Mouse (Mus musculus) 3T3-L1 (cell line): ENCODE data around the gene Rundc3a.

Experiments
- DNase-seq: peaks from one replicate; pipeline ENCODE4 v3.0.0-alpha.2; 2015; ENCODE audit warnings: low read depth, low spot score

Gene Rundc3a

DNA sequence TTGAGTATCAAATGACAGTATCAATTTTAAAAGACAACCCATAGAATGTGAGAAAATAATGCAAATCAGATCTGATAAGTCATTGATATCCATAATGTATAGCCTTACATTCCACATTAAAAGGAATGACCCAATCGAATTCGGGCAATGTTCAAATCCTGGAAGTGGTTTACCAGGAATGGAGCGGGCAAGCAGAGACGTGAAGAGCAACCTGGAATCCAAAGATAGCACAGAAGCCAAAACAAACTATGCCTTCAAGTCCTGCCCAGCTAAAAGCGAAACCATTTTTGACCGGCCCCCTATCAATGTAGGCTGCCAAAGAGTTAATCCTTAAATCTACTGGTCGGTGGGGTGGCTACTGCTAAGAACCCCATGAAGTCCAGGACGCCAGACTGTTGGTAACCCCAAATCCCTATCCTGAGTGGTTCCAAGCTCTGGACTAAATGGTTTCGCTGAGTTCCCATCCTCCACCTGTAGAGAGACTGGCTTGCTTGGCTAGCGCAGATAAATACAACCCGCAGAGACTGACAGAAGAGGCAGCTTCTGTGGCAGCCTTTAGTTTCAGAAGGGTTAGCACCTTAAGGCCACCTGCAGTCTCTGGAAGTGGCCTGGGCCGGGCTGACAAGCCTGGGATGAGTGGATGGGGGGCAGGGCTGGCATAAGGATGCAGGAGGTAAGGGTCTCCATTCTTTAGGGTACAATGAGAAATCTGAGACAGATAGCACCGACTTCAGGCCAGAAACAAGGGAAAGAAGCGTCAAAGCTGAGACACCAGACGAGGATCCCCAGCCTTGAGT lies 564 bp upstream of the Rundc3a start:
- no peak for DNase-seq

DNA sequence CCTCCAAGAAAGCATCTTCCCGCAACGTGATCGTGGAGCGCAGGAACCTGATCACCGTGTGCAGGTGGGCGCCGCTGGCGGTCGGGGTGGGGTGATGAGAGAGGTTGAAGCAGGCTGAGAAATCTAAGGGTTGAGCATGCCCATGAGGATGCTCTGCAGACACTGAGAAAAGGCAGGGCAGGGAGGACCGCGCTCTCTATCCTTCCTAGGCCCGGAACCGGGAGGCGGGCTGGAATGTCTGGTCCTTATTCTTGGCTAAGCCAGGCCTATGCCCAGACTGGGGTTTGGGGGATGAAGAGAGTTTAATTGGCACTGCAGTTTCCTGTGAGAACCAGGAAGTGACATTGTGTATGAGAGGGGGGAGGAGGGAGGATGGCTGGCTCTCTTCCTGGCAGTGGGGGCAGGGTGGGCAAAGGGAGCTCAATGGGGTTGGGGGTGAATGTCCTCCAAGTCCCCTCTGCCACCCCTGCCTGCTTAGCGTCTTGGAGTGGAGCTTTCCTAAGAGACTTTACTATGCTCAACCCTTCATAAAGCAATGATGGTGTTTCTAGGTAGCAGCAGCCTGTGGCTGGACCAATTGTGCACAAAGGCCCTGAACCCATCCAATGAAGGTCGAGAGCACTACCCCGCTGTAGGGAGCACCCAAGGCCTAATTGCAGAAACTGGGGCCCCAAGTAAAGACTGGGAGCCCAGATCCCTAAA lies 667 bp downstream of the Rundc3a start:
- DNase-seq: no peak

DNA sequence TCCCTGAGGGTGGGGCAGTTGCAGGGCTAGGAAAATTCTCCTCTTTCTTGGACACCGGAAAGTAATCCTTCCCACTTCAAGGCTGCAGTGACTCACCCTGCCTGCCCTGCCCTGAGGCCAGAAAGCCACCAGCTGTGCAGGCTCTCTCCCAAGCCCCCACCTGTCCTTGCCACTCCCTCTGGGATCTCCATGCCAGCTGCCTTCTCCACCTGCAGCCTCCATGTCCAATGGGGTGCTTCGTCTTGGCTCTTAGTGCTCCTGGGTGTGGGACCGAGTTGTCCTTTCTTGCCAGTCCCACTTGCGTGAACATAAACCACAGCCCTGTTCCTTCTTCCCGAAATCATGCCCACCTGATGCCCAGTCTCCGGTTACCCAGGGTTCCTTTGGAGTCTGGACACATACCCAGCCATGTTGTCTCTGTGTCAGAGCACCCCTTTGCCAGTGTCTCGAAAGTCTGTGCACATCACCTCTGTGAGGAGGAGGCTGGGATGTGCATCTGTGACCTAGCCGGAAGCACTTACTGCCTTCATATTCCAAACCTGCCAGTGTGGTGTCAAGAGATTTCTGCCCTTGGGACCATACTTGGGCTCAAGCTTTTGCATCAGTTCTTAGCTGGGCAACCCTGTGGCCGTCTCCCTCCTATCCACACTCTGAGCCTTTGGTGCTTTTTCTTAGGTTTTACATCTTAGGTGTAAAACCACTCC lies 1.4 kb downstream of the Rundc3a start:
- DNase-seq: peak; percentile 79

DNA sequence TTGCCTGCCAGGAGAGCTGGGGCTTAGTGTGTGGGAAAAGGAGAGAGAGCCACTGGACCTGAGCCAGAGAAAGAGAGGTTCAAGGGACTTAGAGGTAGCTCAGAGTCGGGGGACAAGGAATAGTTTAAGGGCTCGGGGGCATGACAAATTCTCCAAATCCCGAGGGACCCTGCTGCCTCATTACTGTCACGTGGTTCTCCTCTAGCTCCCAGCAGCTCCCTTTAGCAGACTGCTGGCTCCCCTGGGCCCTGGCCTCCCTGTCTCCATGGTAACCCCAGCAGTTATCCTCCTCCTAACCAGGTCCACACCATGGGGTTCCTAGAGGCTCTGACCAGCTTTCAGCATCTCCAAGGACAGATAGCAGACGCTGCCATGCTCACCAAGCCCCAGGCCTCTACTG lies 2.0 kb downstream of the Rundc3a start:
- DNase-seq: no peak

DNA sequence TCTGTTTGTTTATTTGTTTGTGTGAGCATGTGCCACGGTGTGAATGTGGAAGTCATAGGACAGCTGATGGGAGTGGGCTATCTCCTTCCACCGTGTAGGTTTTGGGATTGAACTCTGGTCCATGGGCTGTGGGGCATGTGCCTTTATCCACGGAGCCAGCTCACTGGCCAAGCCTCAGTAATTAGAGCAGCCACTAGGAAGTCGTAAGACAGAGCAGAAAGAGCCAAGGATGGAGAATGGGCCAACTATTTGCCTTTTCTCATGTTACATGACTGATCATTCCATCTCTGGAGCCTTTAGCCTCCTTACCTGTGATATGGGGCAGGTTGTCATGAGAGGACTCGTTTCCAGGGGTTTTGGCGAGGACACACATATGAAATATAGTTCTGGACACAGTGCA lies 3.1 kb downstream of the Rundc3a start:
- DNase-seq: no peak

DNA sequence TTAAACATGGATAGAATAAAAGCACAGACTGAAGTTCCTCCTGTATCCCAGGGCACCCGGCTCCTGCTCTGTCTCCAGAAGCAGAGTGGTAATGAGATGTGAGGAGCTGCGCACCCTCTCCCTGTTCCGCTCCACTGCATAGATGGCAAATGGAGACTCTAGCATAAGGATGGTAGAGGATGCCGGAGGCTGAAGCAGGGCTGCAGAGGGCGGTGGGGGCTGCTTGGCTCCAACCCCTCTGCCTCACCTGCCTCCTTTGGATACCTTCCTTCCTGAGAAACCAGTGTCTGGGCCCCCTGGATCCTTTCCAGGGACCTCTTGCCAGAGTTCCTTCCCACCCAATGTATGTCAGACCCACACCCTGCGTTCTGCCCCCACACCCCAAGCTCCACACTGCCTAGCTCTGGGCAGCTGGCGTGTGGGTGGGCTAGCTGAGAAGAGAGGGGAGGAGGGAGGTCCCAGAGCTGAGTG lies 3.5 kb downstream of the Rundc3a start:
- no peak for DNase-seq

DNA sequence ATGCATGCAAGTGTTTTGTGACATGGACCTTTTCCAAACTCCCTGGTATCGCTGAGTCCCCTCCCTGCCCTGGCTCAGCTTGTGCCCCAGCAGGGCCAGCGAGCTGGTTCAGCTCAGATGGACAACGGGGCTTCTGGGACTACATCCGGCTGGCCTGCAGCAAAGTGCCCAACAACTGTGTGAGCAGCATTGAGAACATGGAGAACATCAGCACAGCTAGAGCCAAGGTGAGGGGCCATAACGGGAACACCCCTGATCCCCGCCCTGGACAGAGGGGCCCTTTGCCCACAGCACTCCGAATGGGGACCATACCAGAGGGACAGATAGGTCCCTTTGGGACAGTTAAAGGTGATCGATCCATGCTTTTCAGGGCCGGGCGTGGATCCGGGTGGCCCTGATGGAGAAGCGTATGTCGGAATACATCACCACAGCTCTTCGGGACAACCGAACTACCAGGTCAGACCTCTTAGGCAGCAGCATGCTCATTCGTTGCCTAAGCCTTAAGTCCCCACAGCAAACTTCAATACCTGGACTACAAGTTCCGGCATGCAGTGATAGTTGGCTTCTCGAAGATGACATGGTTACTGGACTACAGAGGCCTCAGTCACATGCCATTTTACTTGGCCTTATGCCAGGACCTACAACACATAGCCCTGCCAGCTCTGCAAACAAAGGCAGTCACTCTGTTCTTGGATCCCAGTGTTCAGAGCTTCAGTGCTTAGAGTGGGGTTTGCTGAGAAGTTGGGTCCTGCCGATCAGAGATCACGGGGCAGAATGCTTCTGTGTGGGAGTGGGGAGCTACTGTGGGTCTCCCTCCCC lies 5.0 kb downstream of the Rundc3a start:
- DNase-seq: no peak

DNA sequence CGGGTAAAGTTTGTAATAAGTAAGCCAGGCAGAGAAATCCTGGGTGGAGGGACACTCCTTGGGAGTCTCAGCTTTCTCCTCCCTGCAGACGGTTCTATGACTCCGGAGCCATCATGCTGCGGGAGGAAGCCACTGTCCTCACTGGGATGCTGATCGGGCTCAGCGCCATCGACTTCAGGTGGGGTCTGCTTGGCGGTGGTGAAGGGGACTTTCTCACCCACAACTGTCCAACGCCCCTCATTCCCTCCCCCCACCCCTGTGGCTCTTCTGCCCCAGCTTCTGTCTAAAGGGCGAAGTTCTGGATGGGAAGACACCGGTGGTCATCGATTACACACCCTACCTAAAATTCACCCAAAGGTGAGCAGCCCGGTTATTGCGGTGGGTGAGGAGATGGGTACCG lies 5.9 kb downstream of the Rundc3a start:
- DNase-seq: no peak

DNA sequence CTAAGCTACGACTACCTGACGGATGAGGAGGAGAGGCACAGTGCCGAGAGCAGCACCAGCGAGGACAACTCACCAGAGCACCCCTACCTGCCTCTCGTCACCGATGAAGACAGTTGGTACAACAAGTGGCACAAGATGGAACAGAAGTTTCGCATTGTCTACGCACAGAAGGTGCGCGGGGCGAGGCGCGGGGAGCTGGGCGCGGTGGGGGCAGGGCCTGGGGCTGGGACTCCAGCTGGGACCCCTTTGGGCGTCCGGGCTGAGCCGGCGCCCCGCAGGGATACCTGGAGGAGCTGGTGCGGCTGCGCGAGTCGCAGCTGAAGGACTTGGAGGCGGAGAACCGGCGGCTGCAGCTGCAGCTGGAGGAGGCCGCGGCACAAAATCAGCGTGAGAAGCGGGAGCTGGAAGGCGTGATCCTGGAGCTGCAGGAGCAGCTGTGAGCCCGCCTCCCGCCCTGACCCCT lies 6.4 kb downstream of the Rundc3a start:
- DNase-seq: no peak

DNA sequence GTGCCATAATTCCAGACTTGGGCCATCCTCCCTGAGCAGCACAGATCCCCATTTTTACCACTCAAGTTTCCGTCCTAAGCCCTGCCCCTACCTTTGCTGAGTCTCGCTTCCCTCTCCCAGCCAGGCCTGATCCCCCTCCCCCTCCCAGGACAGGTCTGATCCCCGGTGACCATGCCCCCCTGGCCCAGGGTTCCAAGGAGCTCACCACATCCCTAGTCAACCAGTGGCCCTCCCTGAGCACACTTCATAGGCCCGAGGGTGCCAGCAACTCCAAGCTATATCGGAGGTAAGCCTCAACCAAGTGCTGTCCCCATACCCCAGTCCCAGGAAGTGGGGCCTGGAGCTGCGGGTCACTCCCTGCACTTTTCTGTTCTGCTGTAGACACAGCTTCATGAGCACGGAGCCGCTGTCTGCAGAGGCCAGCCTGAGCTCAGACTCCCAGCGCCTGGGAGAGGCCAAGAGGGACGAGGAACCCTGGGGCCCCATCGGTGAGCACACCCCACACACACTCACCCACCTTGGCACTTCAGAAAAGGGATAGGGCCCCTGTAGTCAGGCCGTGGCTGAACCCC lies 7.4 kb downstream of the Rundc3a start:
- no peak for DNase-seq

DNA sequence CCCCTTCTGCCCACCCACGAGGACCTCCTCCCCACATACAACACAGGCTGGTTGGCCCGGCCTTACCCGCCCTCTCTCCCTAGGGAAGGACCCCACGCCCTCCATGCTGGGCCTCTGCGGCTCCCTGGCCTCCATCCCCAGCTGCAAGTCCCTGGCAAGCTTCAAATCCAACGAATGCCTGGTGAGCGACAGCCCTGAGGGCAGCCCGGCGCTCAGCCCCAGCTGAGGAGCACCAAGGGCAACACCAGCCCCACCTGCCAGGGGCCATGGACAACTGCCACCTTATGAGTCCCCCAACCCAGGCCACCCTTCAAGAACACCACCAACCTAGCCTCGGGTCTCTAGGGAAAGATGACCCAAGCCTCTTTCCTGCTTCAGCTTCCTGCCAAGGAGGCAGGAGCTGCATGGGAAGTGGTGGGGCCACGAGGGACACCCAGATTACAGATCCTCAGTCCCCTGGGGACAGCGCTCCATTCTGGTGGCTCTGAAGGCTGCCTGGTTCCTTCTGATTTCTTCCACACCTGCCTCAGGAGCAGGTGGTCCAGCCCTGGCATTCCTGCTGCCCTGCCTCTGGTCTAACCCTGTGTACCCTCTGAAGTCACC lies 8.8 kb downstream of the Rundc3a start:
- DNase-seq: no peak

DNA sequence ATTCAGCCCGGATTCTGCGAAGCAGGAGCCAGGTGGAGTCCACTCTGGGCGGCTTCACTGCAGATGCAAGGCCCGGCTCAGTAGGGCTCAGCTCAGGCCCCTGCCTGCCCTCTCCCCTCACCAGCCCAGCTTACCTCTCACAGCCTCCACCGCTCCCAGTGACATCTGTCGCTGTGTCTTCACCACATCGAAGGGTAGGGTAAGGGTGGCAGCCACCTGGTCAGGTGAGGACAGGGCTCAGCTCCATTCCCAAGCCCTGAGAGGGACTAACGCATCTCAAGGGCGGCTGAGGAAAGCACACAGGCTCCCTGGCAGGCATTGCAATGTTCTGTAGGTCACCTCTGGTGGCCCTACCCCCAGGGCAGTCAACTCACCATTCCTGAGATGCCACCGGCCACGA lies 10.5 kb downstream of the Rundc3a start:
- no peak for DNase-seq

DNA sequence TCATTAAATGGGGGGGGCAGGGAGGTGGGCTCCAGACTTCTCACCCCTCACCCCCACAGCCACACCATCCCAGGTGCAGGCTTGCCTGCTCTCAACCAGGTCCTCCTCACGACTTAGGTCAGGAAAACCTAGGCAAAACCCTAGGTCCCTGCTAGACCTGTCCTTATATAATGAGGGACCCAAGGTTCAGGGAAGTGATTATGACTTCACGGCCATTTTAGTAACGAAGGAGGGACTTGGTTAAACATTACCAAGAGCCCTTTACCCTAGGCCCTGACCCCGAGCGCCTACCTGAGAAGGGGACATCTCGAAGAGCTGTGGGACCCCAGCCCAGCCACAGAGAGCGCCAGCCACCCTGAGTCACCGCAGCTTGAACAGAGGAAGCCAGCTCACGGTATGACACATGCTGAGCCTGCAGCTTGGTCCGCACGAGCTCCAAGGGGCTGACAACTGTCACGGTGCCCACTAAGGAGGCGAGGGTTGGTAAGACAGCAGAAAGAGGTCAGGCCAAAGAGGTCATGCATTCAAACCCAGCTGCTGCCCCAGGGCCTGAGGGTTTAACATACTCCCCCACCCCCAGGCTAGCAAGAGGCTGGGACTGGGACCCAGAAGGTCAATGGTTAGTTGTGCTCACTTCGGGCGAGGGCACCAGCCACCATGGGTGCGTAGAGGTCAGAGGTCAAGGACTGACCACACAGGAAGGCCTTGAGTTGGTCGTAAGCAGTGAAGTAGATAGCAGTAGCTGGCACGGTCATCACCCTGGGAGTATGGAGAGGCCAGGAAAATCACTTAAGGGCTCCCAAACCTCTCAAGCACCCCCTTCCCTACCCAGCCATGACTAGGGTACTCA lies 11.2 kb downstream of the Rundc3a start:
- DNase-seq: no peak

DNA sequence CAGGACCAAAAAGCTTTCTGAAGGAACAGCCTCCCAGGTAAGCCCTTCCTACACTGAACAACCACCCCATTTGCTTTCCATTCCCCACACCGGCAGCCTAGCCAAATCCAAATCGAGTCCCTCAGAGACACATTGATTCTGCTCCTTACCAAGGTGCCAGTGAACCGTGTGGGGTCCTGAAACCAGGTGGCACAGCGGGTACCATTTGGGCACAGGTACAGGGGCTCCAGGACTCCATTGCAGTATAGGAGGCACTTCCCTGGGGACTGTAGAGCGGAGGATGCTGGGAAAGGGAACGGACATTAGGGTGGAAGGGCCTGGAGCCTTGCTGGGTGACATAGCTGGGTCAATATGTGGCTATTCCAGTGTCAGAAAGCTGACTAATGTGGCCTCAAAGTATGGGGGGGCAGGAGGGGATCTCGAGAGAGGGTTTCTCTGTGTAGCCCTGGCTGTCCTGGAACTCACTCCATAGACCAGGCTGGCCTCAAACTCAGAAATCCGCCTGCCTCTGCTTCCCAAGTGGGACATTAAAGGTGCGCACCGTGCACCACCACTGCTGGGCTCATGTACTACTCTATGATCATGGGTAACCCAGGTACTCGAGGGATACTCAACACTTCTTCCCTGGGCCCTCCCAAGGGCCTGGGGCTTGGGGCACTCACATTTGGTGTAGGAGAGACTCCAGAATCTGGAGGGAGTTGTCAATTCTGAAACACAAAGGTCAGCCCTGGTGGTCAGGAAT lies 12.5 kb downstream of the Rundc3a start:
- DNase-seq: no peak

DNA sequence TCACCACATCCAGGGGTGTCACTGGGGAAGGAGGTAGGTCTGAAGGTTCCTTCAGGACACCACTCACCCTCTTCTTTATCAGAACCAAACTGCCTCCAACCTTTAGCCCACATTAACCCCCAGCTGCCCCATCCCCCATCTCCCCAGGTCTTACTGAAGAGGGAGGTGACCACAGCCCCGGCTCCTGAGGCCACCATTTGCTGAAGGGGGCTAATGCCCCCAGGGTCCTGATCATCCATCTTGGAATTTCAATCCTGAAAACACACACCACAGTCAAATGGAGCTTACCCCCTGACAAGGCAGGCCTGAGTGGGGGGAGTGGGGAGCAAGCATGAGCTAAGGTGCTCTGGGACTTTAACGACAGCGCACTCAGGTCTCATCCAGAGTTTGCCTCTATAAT lies 13.2 kb downstream of the Rundc3a start:
- no peak for DNase-seq

DNA sequence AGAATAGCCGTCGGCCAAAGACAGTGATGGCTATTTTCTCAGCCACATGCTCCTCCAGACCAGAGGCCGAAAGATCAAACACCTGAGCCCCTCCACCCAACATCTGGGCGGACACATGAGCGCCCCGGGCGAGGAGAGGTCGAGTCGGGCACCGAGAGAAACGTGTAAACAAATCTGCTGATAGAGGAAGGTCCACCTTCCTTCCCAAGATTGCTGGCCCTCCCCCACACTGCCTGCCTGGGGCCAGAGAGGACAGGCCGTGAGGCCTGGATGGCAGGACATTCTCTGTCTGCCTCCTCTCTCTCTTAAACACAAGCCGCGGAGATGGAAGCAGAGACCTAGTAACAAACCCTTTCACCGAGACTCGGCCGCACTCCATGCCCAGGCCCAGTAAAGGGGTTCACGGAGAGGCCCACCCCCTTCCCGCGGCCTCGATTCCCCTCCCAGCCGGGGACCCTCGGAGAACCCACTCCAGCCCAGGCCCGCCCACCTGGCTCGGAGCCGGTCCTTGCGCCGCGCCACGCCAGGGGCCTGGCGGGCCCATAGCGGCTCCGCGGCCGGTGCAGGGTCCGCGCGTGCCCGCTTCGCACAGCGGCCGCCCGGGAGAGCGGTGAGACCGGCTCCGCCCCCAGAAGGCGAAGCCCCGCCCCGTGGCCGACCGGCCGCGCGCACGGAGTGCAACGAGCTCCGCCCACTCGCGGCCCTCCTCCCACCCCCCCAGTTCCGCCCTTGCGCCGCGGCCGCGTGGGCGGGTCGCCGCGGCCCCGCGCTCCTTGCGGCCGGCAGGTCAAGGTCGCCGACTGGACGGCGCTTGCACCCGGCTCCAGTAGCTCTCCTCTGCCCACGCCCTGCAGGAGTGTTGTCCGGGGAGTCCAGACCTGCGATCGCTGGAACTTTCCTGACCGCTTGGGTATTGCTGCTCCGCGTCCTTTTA lies 14.0 kb downstream of the Rundc3a start:
- peak; percentile 62 for DNase-seq

DNA sequence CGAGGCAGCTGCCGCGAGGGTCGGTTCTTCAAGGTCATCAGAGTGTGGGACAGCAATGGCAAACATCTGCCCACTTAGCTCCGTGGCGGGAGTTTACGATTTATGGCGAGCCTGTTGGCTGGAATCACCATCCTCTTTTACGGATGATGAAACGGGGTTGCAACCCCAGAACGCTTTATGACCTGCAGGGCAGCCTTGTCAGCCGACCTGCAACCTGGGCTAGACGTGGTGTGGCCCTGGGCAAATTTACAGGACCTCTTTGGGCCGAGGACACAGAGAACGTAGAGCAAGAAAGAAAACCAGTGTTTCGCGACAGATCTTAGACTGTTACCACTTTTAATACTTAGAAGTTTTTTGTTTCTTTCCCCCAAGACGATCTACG lies 14.6 kb downstream of the Rundc3a start, which contains the start of gene Slc25a39:
Slc25a39 (minus strand) TSS at position 113 of the 382 bp plus-strand sequence.
- peak; percentile 81 for DNase-seq

DNA sequence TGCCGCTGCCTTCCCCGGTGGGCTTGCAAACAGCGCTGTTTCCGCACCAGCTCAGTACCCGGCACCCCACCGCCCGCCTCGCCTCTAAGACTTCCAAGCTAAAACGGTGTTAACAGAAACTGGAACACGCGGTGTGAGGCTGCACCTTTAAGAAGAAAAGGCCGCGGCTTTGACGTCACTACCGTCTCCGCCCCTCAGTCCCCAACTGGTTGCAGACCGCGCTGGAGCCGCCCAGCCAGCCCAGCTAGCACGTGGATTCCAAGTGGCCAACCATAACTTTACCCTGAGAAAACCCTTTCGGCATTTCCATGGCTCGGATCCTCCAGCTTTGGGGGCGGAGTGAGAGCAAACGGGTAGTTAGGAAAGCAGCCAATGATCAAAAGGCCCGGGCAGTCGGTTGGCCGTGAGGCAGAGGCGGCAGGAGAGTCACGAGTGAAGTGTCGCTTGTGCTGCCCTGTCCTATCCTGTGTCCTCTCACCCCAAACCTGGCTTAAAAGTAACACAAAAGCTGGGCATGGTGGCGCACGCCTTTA lies 15.2 kb downstream of the Rundc3a start:
- peak; percentile 100 for DNase-seq
